Mouse (Mus musculus): ENCODE measurements around the gene Arid2. TPM values are rescaled to one million over a fixed set of nuclear protein-coding genes. Genes with fewer than 3 reads are reported as not detected.

Arid2 gene
- polyA plus RNA-seq, 1 experiment from 2014 or later: 36.5 TPM

DNA sequence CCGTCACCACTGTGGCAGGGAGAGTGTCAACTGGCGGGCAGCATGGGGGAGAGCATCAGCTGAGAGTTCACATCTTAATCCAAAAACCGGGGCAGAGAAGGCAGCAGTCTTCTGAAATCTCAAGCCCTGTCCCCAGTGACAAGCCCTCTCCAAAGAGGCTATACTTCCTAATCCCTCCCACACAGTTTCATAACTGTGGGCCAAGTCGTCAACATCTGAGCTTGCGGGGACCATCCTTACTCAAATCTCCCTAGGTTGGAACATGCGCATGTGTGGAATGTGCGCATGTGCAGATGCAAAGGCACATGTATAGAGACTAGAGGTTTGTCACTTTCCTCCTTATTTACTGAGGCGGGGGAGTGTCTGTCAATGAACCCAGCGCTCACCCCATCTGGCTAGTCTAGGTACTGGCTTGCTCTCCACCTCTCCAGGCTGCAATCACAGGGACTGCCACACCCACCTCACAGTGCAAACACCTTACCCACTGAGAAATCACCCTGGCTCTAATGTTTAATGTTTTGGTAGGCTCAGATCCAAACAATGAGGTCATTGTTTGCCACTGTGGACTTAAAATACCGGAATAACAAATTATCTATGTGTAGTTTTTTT, 16.9 kb upstream of the Arid2 start:
- WGBS: 90% methylated on average over 10 of the region's 10 CpGs
- no peak overlapping the region for H3K27ac ChIP-seq
- no peaks in the 10 kb centered on the region for H3K27me3 ChIP-seq
- peaks cover 27% of the 10 kb centered on the region for H3K9me3 ChIP-seq
- ATAC-seq (ENCODE audit: insufficient number of reproducible peaks, insufficient read depth, low FRiP score, low TSS enrichment, low read depth): no peak
- peaks cover 47% of the 10 kb centered on the region for H3K36me3 ChIP-seq
- no peak overlapping the region for H3K9ac ChIP-seq (replicated peaks)
- peaks cover 8% of the 10 kb centered on the region for H3K4me1 ChIP-seq (replicated peaks)
- no peak overlapping the region for H3K4me3 ChIP-seq (replicated peaks)
- no peak overlapping the region for H3K4me2 ChIP-seq

- Histone ChIP-seq H3K9me3 (peaks cover 9% of the 10 kb centered on the region), H3K27me3 (no peaks in the 10 kb centered on the region), H3K36me3 (peaks cover 46% of the 10 kb centered on the region), H3K4me2 (no peak overlapping the region), H3K9ac (replicated peaks) (no peak overlapping the region), H3K4me3 (replicated peaks) (no peak overlapping the region), H3K4me1 (replicated peaks) (peaks cover 8% of the 10 kb centered on the region), H3K27ac (no peak overlapping the region)
- ATAC-seq (ENCODE audit: insufficient number of reproducible peaks, insufficient read depth, low FRiP score, low TSS enrichment, low read depth): peak; percentile 57; the same call in 1 of the 2 replicates
- 86% methylated on average over 11 of the region's 11 CpGs for WGBS
Observed at GRCm38 (mm10) chr15:96272356-96272755, 15.0 kb upstream of the Arid2 start.

GRCm38 (mm10) chr15:96274341-96274740, 13.0 kb upstream of the Arid2 start:
- Histone ChIP-seq H3K36me3 (peaks cover 48% of the 10 kb centered on the region), H3K4me3 (replicated peaks) (no peak overlapping the region), H3K4me1 (replicated peaks) (peaks cover 8% of the 10 kb centered on the region), H3K9me3 (peaks cover 2% of the 10 kb centered on the region; the same call in 1 of the 2 replicates), H3K27ac (no peak overlapping the region), H3K9ac (replicated peaks) (no peak overlapping the region), H3K27me3 (no peaks in the 10 kb centered on the region), H3K4me2 (no peak overlapping the region)
- ATAC-seq (ENCODE audit: insufficient number of reproducible peaks, insufficient read depth, low FRiP score, low TSS enrichment, low read depth): no peak
- 91% methylated on average over 2 of the region's 2 CpGs for WGBS

DNA sequence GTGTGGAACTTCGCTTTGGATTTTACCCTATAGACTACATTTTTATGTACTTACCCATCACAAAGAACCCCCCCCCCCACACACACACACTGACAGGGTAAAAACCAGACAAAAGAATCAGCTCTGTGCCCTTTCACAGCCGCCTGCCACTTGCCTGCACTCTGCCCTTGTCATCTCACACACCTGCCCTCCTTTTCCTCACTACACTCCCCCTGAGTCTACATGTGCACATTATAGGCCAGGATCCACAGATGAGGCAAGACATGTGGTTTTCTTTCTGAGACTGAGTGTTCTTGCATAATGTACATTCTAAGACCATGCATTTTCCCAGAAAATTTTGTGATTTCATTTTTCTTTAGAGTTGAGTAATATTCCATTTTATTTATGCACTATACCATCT, 12.1 kb upstream of the Arid2 start:
- Histone ChIP-seq H3K9me3 (peaks cover 4% of the 10 kb centered on the region; the same call in 1 of the 2 replicates), H3K9ac (replicated peaks) (no peak overlapping the region), H3K4me2 (no peak overlapping the region), H3K36me3 (peaks cover 54% of the 10 kb centered on the region), H3K27ac (no peak overlapping the region), H3K4me3 (replicated peaks) (no peak overlapping the region), H3K27me3 (no peaks in the 10 kb centered on the region), H3K4me1 (replicated peaks) (peaks cover 8% of the 10 kb centered on the region)
- ATAC-seq (ENCODE audit: insufficient number of reproducible peaks, insufficient read depth, low FRiP score, low TSS enrichment, low read depth): no peak
- WGBS: 90% methylated on average over 2 of the region's 2 CpGs

- Histone ChIP-seq H3K36me3 (peaks cover 60% of the 10 kb centered on the region), H3K9me3 (peaks cover 6% of the 10 kb centered on the region; the same call in 1 of the 2 replicates)
- ATAC-seq (ENCODE audit: insufficient number of reproducible peaks, insufficient read depth, low FRiP score, low TSS enrichment, low read depth): no peak
Observed at GRCm38 (mm10) chr15:96275810-96276493, 11.4 kb upstream of the Arid2 start.

DNA sequence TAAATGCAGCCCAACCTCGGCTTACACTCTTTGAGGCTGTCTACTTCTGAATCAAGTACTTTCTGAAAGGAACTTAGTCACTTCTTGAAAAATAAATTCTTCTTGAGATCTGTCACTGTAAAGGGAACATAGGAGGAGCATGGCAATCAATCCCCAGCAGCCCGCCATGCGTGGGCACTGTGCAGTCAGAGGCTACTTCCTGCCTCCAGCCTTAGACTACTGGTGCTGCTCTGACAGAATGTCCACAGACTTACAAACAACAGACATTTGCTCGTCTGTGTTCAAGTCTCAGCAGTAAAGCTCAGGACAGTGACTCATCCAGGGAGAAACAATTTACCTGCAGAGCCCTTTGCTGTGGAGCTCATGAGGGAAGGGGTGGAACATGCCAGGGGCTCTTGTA, 10.3 kb upstream of the Arid2 start:
- peaks cover 69% of the 10 kb centered on the region for H3K36me3 ChIP-seq
- WGBS: 90% methylated on average over 4 of the region's 4 CpGs

More at GRCm38 (mm10) chr15:96275810-96276493, 11.4 kb upstream of the Arid2 start:
- 91% methylated on average over 9 of the region's 9 CpGs for WGBS
- no peak overlapping the region for H3K9ac ChIP-seq (replicated peaks)
- no peak overlapping the region for H3K4me3 ChIP-seq (replicated peaks)
- H3K27me3 ChIP-seq: no peaks in the 10 kb centered on the region
- H3K4me2 ChIP-seq: no peak overlapping the region
- no peak overlapping the region for H3K27ac ChIP-seq
- H3K4me1 ChIP-seq (replicated peaks): peaks cover 8% of the 10 kb centered on the region

DNA sequence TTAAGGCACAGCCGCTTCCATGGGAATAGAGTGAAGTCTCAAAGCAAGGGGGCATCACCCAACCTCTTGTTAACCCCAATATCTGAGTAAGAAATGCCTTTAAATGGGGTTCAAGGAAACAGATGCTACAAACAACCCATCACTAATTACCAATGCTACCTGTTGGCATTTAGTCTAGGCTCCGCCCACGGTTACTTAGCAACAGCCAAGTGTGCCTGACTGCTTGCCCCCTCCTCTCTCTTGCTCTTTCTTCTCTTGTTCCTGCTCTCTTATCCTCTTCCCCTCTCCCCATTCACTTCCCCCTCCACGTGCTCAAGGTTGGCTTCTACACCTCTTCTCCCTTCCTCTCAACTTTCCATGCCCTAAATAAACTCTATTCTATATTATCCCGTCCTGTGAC, 6.1 kb upstream of the Arid2 start:
- Histone ChIP-seq H3K9me3 (peaks cover 6% of the 10 kb centered on the region; the same call in 1 of the 2 replicates), H3K4me2 (no peak overlapping the region), H3K27ac (no peak overlapping the region), H3K4me3 (replicated peaks) (no peak overlapping the region), H3K36me3 (peaks cover 52% of the 10 kb centered on the region), H3K27me3 (no peaks in the 10 kb centered on the region), H3K4me1 (replicated peaks) (peaks cover 20% of the 10 kb centered on the region), H3K9ac (replicated peaks) (no peak overlapping the region)
- ATAC-seq (ENCODE audit: insufficient number of reproducible peaks, insufficient read depth, low FRiP score, low TSS enrichment, low read depth): no peak
- 83% methylated on average over 5 of the region's 5 CpGs for WGBS

More for the DNA sequence above, 10.3 kb upstream of the Arid2 start:
- no peak overlapping the region for H3K27ac ChIP-seq
- peaks cover 6% of the 10 kb centered on the region; the same call in 1 of the 2 replicates for H3K9me3 ChIP-seq
- H3K4me2 ChIP-seq: no peak overlapping the region
- H3K4me3 ChIP-seq (replicated peaks): no peak overlapping the region
- peaks cover 9% of the 10 kb centered on the region for H3K4me1 ChIP-seq (replicated peaks)
- H3K9ac ChIP-seq (replicated peaks): no peak overlapping the region
- no peaks in the 10 kb centered on the region for H3K27me3 ChIP-seq
- no peak for ATAC-seq (ENCODE audit: insufficient number of reproducible peaks, insufficient read depth, low FRiP score, low TSS enrichment, low read depth)

- Histone ChIP-seq H3K4me3 (replicated peaks) (peak overlapping the region; percentile 81; the same call in 1 of the 2 replicates), H3K27me3 (no peaks in the 10 kb centered on the region), H3K9ac (replicated peaks) (no peak overlapping the region), H3K36me3 (peaks cover 36% of the 10 kb centered on the region), H3K4me1 (replicated peaks) (peaks cover 20% of the 10 kb centered on the region), H3K9me3 (peaks cover 6% of the 10 kb centered on the region; the same call in 1 of the 2 replicates), H3K27ac (no peak overlapping the region), H3K4me2 (peak overlapping the region; percentile 81)
- 83% methylated on average over 8 of the region's 8 CpGs for WGBS
- no peak for ATAC-seq (ENCODE audit: insufficient number of reproducible peaks, insufficient read depth, low FRiP score, low TSS enrichment, low read depth)
Observed at GRCm38 (mm10) chr15:96283141-96283540, 4.2 kb upstream of the Arid2 start.

GRCm38 (mm10) chr15:96283920-96284431, 3.3 kb upstream of the Arid2 start:
- 18% methylated on average over 11 of the region's 11 CpGs for WGBS
- Histone ChIP-seq H3K9me3 (peaks cover 6% of the 10 kb centered on the region; the same call in 1 of the 2 replicates), H3K4me3 (replicated peaks) (peak overlapping the region; percentile 81), H3K27ac (peak overlapping the region; percentile 100), H3K36me3 (peaks cover 28% of the 10 kb centered on the region), H3K4me1 (replicated peaks) (peaks cover 20% of the 10 kb centered on the region), H3K27me3 (no peaks in the 10 kb centered on the region), H3K9ac (replicated peaks) (peak overlapping the region; percentile 99), H3K4me2 (peak overlapping the region; percentile 81)
- ATAC-seq (ENCODE audit: insufficient number of reproducible peaks, insufficient read depth, low FRiP score, low TSS enrichment, low read depth): no peak

DNA sequence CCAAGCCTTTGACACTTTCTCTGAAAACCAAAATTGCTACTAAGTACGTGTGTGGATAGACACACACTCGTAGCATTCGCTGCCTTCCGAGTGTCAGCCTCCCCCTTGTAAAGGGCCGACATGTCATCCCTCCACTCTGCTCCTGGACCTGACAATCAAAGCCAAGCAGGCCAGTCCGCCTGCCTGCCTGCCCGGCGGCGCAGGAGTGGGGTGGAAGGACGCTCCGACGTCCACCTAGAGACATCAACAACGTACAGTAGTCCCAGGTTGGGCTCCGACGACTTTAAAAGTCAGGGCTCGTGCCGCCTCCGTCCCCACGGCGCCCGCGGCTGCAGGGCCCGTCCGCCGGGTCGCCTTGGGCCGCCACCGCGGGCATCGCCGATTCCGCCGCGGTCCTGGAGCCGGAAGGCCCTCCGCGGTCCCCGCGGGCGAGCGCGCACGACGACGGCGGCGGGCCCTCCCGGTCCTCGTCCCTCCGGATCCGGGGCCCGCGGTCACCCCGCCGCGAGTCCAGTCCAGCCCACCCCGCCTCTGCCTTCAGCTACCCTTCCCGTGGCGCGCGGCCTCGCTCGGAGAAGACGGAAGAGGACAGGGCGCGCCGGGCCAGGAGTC, 2.5 kb upstream of the Arid2 start:
- under 1% methylated on average over 62 of the region's 67 CpGs for WGBS

More for the DNA sequence above, 2.5 kb upstream of the Arid2 start:
- peak overlapping the region; percentile 81 for H3K4me2 ChIP-seq
- H3K9me3 ChIP-seq: peaks cover 6% of the 10 kb centered on the region; the same call in 1 of the 2 replicates
- H3K27me3 ChIP-seq: no peaks in the 10 kb centered on the region
- no peak for ATAC-seq (ENCODE audit: insufficient number of reproducible peaks, insufficient read depth, low FRiP score, low TSS enrichment, low read depth)
- H3K9ac ChIP-seq (replicated peaks): peak overlapping the region; percentile 99
- peak overlapping the region; percentile 100 for H3K27ac ChIP-seq
- H3K4me1 ChIP-seq (replicated peaks): peaks cover 20% of the 10 kb centered on the region
- H3K36me3 ChIP-seq: peaks cover 20% of the 10 kb centered on the region
- peak overlapping the region; percentile 81 for H3K4me3 ChIP-seq (replicated peaks)

Measured in limb, embryonic 12.5 days (tissue).